Mouse (Mus musculus) forelimb bud, embryonic 11.5 days (tissue): ENCODE results near the gene Nod1.

Source experiments
- DNase-seq: peaks from one replicate; pipeline ENCODE4 v3.0.0-alpha.2; 2012; ENCODE audit warnings: low read depth, low spot score

The Nod1 gene

GRCm38 (mm10) chr6:54939631-54940030 lies 32.8 kb downstream of the Nod1 start:
- no peak for DNase-seq

- DNase-seq, result no peak
Observed at GRCm38 (mm10) chr6:54936496-54936895, 35.9 kb downstream of the Nod1 start.

GRCm38 (mm10) chr6:54934930-54935329 lies 37.5 kb downstream of the Nod1 start:
- DNase-seq, result no peak

GRCm38 (mm10) chr6:54934313-54934712 lies 38.1 kb downstream of the Nod1 start:
- no peak for DNase-seq

GRCm38 (mm10) chr6:54933866-54934265 lies 38.5 kb downstream of the Nod1 start:
- DNase-seq, result no peak

- no peak for DNase-seq
Observed at GRCm38 (mm10) chr6:54933216-54933615, 39.2 kb downstream of the Nod1 start.

GRCm38 (mm10) chr6:54932526-54932925 lies 39.9 kb downstream of the Nod1 start:
- DNase-seq, result no peak

GRCm38 (mm10) chr6:54931641-54932040 lies 40.8 kb downstream of the Nod1 start:
- no peak for DNase-seq

- DNase-seq, result no peak
Observed at GRCm38 (mm10) chr6:54927946-54928345, 44.5 kb downstream of the Nod1 start.

GRCm38 (mm10) chr6:54926899-54927298 lies 45.5 kb downstream of the Nod1 start:
- DNase-seq, result no peak

- DNase-seq, result no peak
Observed at GRCm38 (mm10) chr6:54925736-54926440, 46.5 kb downstream of the Nod1 start.

- no peak for DNase-seq
Observed at GRCm38 (mm10) chr6:54924538-54924937, 47.9 kb downstream of the Nod1 start.

GRCm38 (mm10) chr6:54918521-54918920 lies 53.9 kb downstream of the Nod1 start:
- no peak for DNase-seq

GRCm38 (mm10) chr6:54917523-54917922 lies 54.9 kb downstream of the Nod1 start:
- DNase-seq, result peak; percentile 46

GRCm38 (mm10) chr6:54916941-54917340 lies 55.5 kb downstream of the Nod1 start:
- DNase-seq, result no peak

GRCm38 (mm10) chr6:54916163-54916562 lies 56.2 kb downstream of the Nod1 start:
- no peak for DNase-seq

- no peak for DNase-seq
Observed at GRCm38 (mm10) chr6:54914977-54915376, 57.4 kb downstream of the Nod1 start.

- DNase-seq, result no peak
Observed at GRCm38 (mm10) chr6:54906053-54907040, 66.1 kb downstream of the Nod1 start.

GRCm38 (mm10) chr6:54902547-54902946 lies 69.9 kb downstream of the Nod1 start:
- DNase-seq, result no peak

GRCm38 (mm10) chr6:54900256-54900655 lies 72.2 kb downstream of the Nod1 start:
- DNase-seq, result no peak

GRCm38 (mm10) chr6:54891384-54891783 lies 81.0 kb downstream of the Nod1 start:
- DNase-seq, result no peak

- DNase-seq, result no peak
Observed at GRCm38 (mm10) chr6:54890221-54890620, 82.2 kb downstream of the Nod1 start.

- no peak for DNase-seq
Observed at GRCm38 (mm10) chr6:54886195-54886594, 86.2 kb downstream of the Nod1 start.
